Mouse (Mus musculus): ENCODE measurements at regions not wholly inside any gene's neighbourhood (a gene's known extent, or its start where the extent isn't known, plus 50 kb on each side); places are given as distances from the start of the nearest gene placed in this dataset.

DNA sequence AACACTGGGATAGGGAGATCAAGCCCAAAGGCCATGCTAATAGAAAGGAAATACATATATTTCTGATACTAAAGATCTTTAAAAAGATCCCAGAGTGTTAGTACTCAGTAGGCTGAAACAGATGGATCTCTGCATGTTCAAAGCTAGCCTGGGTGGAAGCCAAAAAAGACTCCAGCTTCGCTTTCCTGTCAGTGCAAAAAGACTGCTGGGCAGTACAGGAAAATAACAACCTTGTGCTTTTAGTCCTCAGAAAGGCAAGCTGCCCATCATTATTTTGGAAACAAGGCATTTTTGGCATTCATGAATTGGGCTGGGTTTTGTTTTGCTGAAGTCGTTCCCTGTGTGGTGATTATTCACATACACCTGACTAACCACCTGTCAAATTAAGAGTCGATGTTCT lies 56.9 kb upstream of the Cited2 start:
- no peak for ATAC-seq (ENCODE audit: extremely low read depth, insufficient number of reproducible peaks, low FRiP score, poor library complexity, severe bottlenecking)

GRCm38 (mm10) chr10:17669401-17669800 lies 53.6 kb upstream of the Cited2 start:
- ATAC-seq (ENCODE audit: extremely low read depth, insufficient number of reproducible peaks, low FRiP score, poor library complexity, severe bottlenecking): peak; percentile 95

Measured in neutrophil, adult 5-6 weeks (primary cell).